Mouse (Mus musculus) C2C12 (cell line): Measurements from ENCODE around the gene Syne2.

Experiments used
- CTCF ChIP-seq: IDR thresholded peaks from one replicate; pipeline ENCODE4 v1.5.1; 2011; ENCODE audit not compliant: control insufficient read depth, insufficient read depth, insufficient read length
- FOSL1 ChIP-seq: IDR thresholded peaks from one replicate; pipeline ENCODE4 v1.8.0; 2011; ENCODE audit warnings: mild to moderate bottlenecking, low read length; ENCODE audit not compliant: poor library complexity, insufficient read depth, severe bottlenecking
- MAX ChIP-seq: IDR thresholded peaks from one replicate; pipeline ENCODE4 v1.6.1; 2011; ENCODE audit warnings: mild to moderate bottlenecking, control low read depth
- MYOD1 ChIP-seq: IDR thresholded peaks from one replicate; pipeline ENCODE4 v1.6.1; 2011; ENCODE audit warnings: low read depth; ENCODE audit not compliant: control insufficient read depth, insufficient read length

- TF ChIP-seq CTCF: no peak
- no peak for TF ChIP-seq MAX
- no peak for TF ChIP-seq MYOD1
- TF ChIP-seq FOSL1: no peak
These were observed 191.1 kb downstream of the Syne2 start for GRCm38 (mm10) chr12:76008991-76009390.
